Mouse (Mus musculus) thymus, postnatal 36 days (tissue): Measurements from ENCODE around the gene Zmiz1.

Experiments used
- DNase-seq, 2 experiments: peaks; one replicate each; pipeline ENCODE4 v3.0.0; 2022; ENCODE audit warnings: mixed read lengths in 2 of 2

Gene Zmiz1

GRCm38 (mm10) chr14:25710681-25711080, 251.7 kb downstream of the Zmiz1 start:
- no peak for DNase-seq

GRCm38 (mm10) chr14:25711177-25711576, 252.2 kb downstream of the Zmiz1 start:
- no peak for DNase-seq

GRCm38 (mm10) chr14:25711602-25712001, 252.6 kb downstream of the Zmiz1 start:
- DNase-seq, result no peak

GRCm38 (mm10) chr14:25713443-25713842, 254.5 kb downstream of the Zmiz1 start:
- DNase-seq, result peak; percentile 51 to 53
